Mouse (Mus musculus) brain, embryonic 14.5 days (tissue): Measurements from ENCODE around the gene Map7d1.

Source experiments
- CTCF ChIP-seq: fragments of 200-500 bp; IDR thresholded peaks from 2 replicates; pipeline ENCODE4 v1.5.1; 2012; ENCODE audit warnings: inconsistent platforms, mild to moderate bottlenecking, moderate library complexity, borderline replicate concordance; ENCODE audit not compliant: insufficient read depth, insufficient read length; ENCODE audit errors: extremely low read depth
- POLR2A ChIP-seq: fragments of 200-500 bp; IDR thresholded peaks from 2 replicates; pipeline ENCODE4 v1.6.1; 2012; ENCODE audit warnings: mild to moderate bottlenecking, inconsistent platforms, borderline replicate concordance; ENCODE audit not compliant: poor library complexity, insufficient read depth, insufficient read length, severe bottlenecking; ENCODE audit errors: extremely low read depth

GRCm38 (mm10) chr4:126187096-126187495 lies 69.0 kb downstream of the Map7d1 start:
- TF ChIP-seq CTCF (no peak), POLR2A (no peak)
